Mouse (Mus musculus): ENCODE data around the gene Slc15a1.

Gene Slc15a1

GRCm38 (mm10) chr14:121493712-121494111 lies 11.3 kb downstream of the Slc15a1 start:
- no peak for DNase-seq (ENCODE audit: extremely low spot score)

- DNase-seq (ENCODE audit: extremely low spot score) = no peak
These were observed 12.7 kb downstream of the Slc15a1 start for GRCm38 (mm10) chr14:121492328-121492727.

GRCm38 (mm10) chr14:121485722-121486121 lies 19.3 kb downstream of the Slc15a1 start:
- DNase-seq (ENCODE audit: extremely low spot score) = no peak

- no peak for DNase-seq (ENCODE audit: extremely low spot score)
These were observed 20.6 kb downstream of the Slc15a1 start for GRCm38 (mm10) chr14:121484436-121484835.

GRCm38 (mm10) chr14:121482181-121482580 lies 22.9 kb downstream of the Slc15a1 start:
- DNase-seq (ENCODE audit: extremely low spot score) = no peak

- no peak for DNase-seq (ENCODE audit: extremely low spot score)
These were observed 23.5 kb downstream of the Slc15a1 start for GRCm38 (mm10) chr14:121481591-121481990.

- no peak for DNase-seq (ENCODE audit: extremely low spot score)
These were observed 26.0 kb downstream of the Slc15a1 start for GRCm38 (mm10) chr14:121479096-121479495.

GRCm38 (mm10) chr14:121477925-121478693 lies 26.9 kb downstream of the Slc15a1 start:
- DNase-seq (ENCODE audit: extremely low spot score) = no peak

- DNase-seq (ENCODE audit: extremely low spot score) = no peak
These were observed 31.2 kb downstream of the Slc15a1 start for GRCm38 (mm10) chr14:121473869-121474268.

- no peak for DNase-seq (ENCODE audit: extremely low spot score)
These were observed 33.4 kb downstream of the Slc15a1 start for GRCm38 (mm10) chr14:121471545-121472121.

GRCm38 (mm10) chr14:121469601-121470000 lies 35.5 kb downstream of the Slc15a1 start:
- DNase-seq (ENCODE audit: extremely low spot score) = no peak

- DNase-seq (ENCODE audit: extremely low spot score) = no peak
These were observed 37.4 kb downstream of the Slc15a1 start for GRCm38 (mm10) chr14:121467646-121468045.

- no peak for DNase-seq (ENCODE audit: extremely low spot score)
These were observed 38.6 kb downstream of the Slc15a1 start for GRCm38 (mm10) chr14:121466501-121466900.

- no peak for DNase-seq (ENCODE audit: extremely low spot score)
These were observed 40.7 kb downstream of the Slc15a1 start for GRCm38 (mm10) chr14:121464318-121464717.

GRCm38 (mm10) chr14:121462756-121463155 lies 42.3 kb downstream of the Slc15a1 start:
- no peak for DNase-seq (ENCODE audit: extremely low spot score)

- no peak for DNase-seq (ENCODE audit: extremely low spot score)
These were observed 44.1 kb downstream of the Slc15a1 start for GRCm38 (mm10) chr14:121460966-121461365.

- DNase-seq (ENCODE audit: extremely low spot score) = no peak
These were observed 46.5 kb downstream of the Slc15a1 start for GRCm38 (mm10) chr14:121458521-121458920.

GRCm38 (mm10) chr14:121457536-121457935 lies 47.5 kb downstream of the Slc15a1 start:
- DNase-seq (ENCODE audit: extremely low spot score) = no peak

- no peak for DNase-seq (ENCODE audit: extremely low spot score)
These were observed 48.4 kb downstream of the Slc15a1 start for GRCm38 (mm10) chr14:121456416-121457285.

- no peak for DNase-seq (ENCODE audit: extremely low spot score)
These were observed 49.1 kb downstream of the Slc15a1 start for GRCm38 (mm10) chr14:121455976-121456375.

GRCm38 (mm10) chr14:121455527-121455926 lies 49.5 kb downstream of the Slc15a1 start:
- DNase-seq (ENCODE audit: extremely low spot score) = peak; percentile 46

- DNase-seq (ENCODE audit: extremely low spot score) = no peak
These were observed 51.9 kb downstream of the Slc15a1 start for GRCm38 (mm10) chr14:121453130-121453529.
